ENCODE assay signal across 10 mouse cellular contexts in genomic region chr9:20998337-20998736, GRCm38 (mm10). TPM values are rescaled to one million over a fixed set of nuclear protein-coding genes. Genes with fewer than 3 reads are reported as not detected.
A peak's percentile ranks its signal among the peaks of the same experiment; 100 is the strongest.
DNase-seq lines count a peak whose midpoint lies in the region; ATAC-seq and TF ChIP-seq lines count a peak whose summit lies in the region.
"Not testable (repeated sequence)": the region's sequence is repeated elsewhere in the genome, so short reads cannot be mapped to it uniquely, and the experiment has no call there.
"Had no signal": no experiment of that assay in that cellular context is flagged by ENCODE, and none has a peak within 500 bp of the region (broad histone marks: within the 10 kb centered on the region; RNA-seq: fewer than 3 reads in every experiment).

No protein-coding gene starts in this region.

- not testable (repeated sequence) for ATAC-seq in forebrain, postnatal 0 days; intestine, postnatal 0 days; lung, embryonic 14.5 days (ENCODE audit: insufficient read depth)

- not testable (repeated sequence) for H3K27ac ChIP-seq in ES-E14 (ENCODE audit: insufficient read depth, low read depth, low read length, poor library complexity, severe bottlenecking); forebrain, postnatal 0 days (ENCODE audit: low read depth, low read length); intestine, postnatal 0 days (ENCODE audit: low read depth, low read length); lung, embryonic 14.5 days (ENCODE audit: low read depth)

- not testable (repeated sequence) for H3K9me3 ChIP-seq in ES-E14 (ENCODE audit: control insufficient read depth, insufficient read depth, low read depth, low read length); forebrain, postnatal 0 days (ENCODE audit: low read length); intestine, postnatal 0 days (ENCODE audit: control insufficient read depth); lung, embryonic 14.5 days (ENCODE audit: low read depth, low read length)

- DNase-seq in B cell, adult 2 months: peak; percentile 20 to 28
- DNase-seq in ES-E14 (ENCODE audit: low read depth, low spot score); forebrain, postnatal 0 days: not testable (repeated sequence)
- DNase-seq in T-cell, adult 2 months (ENCODE audit: low spot score): peak; percentile 23
- peak; percentile 77 for DNase-seq in lung, embryonic 14.5 days
- peak; percentile 59 for DNase-seq in retina, postnatal 1 day

- H3K4me3 ChIP-seq in ES-E14 (ENCODE audit: insufficient read depth in 1 of 2, low read depth in 1 of 2, low read length in 2 of 2, poor library complexity in 1 of 2, severe bottlenecking in 1 of 2); forebrain, postnatal 0 days (ENCODE audit: low read depth, low read length); intestine, postnatal 0 days (ENCODE audit: low read depth, low read length); lung, embryonic 14.5 days (ENCODE audit: low read depth, low read length): not testable (repeated sequence)

- H3K9ac ChIP-seq in ES-E14 (ENCODE audit: insufficient read depth, low read depth, low read length, poor library complexity, severe bottlenecking); forebrain, postnatal 0 days; intestine, postnatal 0 days (ENCODE audit: low read depth, low read length); lung, embryonic 14.5 days: not testable (repeated sequence)

- not testable (repeated sequence) for H3K4me2 ChIP-seq in forebrain, postnatal 0 days (ENCODE audit: low read depth); intestine, postnatal 0 days (replicated peaks; ENCODE audit: low read depth); lung, embryonic 14.5 days

- not testable (repeated sequence) for H3K27me3 ChIP-seq in forebrain, postnatal 0 days (ENCODE audit: insufficient read depth, low read length); intestine, postnatal 0 days (replicated peaks; ENCODE audit: control insufficient read depth, insufficient read depth, low read length); lung, embryonic 14.5 days (ENCODE audit: insufficient read depth, low read length)

- 78% methylated on average over 1 of the region's 1 CpGs for WGBS in forebrain, postnatal 0 days
- 85% methylated on average over 1 of the region's 1 CpGs for WGBS in intestine, postnatal 0 days
- 50% methylated on average over 1 of the region's 1 CpGs for WGBS in lung, embryonic 14.5 days

- H3K36me3 ChIP-seq in ES-E14 (ENCODE audit: control insufficient read depth, insufficient read depth, low read length, poor library complexity, severe bottlenecking); forebrain, postnatal 0 days (ENCODE audit: insufficient read depth); intestine, postnatal 0 days (ENCODE audit: control insufficient read depth, insufficient read depth); lung, embryonic 14.5 days (ENCODE audit: insufficient read depth): not testable (repeated sequence)

- H3K4me1 ChIP-seq in ES-E14 (ENCODE audit: control insufficient read depth in 2 of 2, insufficient read depth in 2 of 2, low read length in 2 of 2, poor library complexity in 1 of 2); forebrain, postnatal 0 days (ENCODE audit: insufficient read depth); intestine, postnatal 0 days (replicated peaks; ENCODE audit: control insufficient read depth, insufficient read depth, low read length); lung, embryonic 14.5 days (ENCODE audit: insufficient read depth): not testable (repeated sequence)

- peak; percentile 49 for TF ChIP-seq CTCF in forebrain, postnatal 0 days (IDR thresholded peaks at IDR 0.05; ENCODE audit: low read depth)
- TF ChIP-seq CTCF in intestine, postnatal 0 days (IDR thresholded peaks at IDR 0.05; ENCODE audit: low read depth): peak; percentile 72
- TF ChIP-seq CTCF in lung, embryonic 14.5 days (IDR thresholded peaks at IDR 0.05; ENCODE audit: low read depth): peak; percentile 70

- in situ Hi-C loops in ES-E14 (cut with MboI; ENCODE audit: low sequenced_read_pairs in 2 of 2, unreplicated experiment in 2 of 2): loop anchor here in 1 of 2 experiments (10.0 kb wide), 1 partner anchor 94 kb away; no protein-coding TSS in a partner anchor

TF ChIP-seq in ES-E14, 5 proteins besides CTCF, POLR2A, EP300 and RAD21:
- TF ChIP-seq ZNF384 (IDR thresholded peaks at IDR 0.05; ENCODE audit: low read depth, low read length) (peak; percentile 67), ZC3H11A (IDR thresholded peaks at IDR 0.05; ENCODE audit: borderline replicate concordance, low read depth, low read length) (peak; percentile 52)

RNA-seq across cellular contexts. Expression of gene Mrpl4, which starts 4.2 kb away (rescaled TPM):
- total RNA-seq in ES-E14 (2012; rRNA removed): 80.8 and 89.5 TPM in 2 replicates
- total RNA-seq in forebrain, postnatal 0 days (2014; rRNA removed): 59.9 and 77.8 TPM in 2 replicates
- 101 and 111 TPM in 2 replicates for polyA plus RNA-seq in forebrain, postnatal 0 days (2015; fragmentation: Nextera tagmentation; extraction: Ambion mirVana)
- polyA plus RNA-seq in intestine, postnatal 0 days (2015; fragmentation: Nextera tagmentation; extraction: Ambion mirVana): 107 and 113 TPM in 2 replicates
- 156 and 166 TPM in 2 replicates for polyA plus RNA-seq in lung, embryonic 14.5 days (2014; fragmentation: Nextera tagmentation; extraction: Ambion mirVana)

RNA-seq across cellular contexts. Expression of gene Icam1, which starts 17.4 kb away (rescaled TPM):
- total RNA-seq in ES-E14 (2012; rRNA removed): 153 and 310 TPM in 2 replicates
- 3.2 and 3.7 TPM in 2 replicates for total RNA-seq in forebrain, postnatal 0 days (2014; rRNA removed)
- 3.1 and 3.6 TPM in 2 replicates for polyA plus RNA-seq in forebrain, postnatal 0 days (2015; fragmentation: Nextera tagmentation; extraction: Ambion mirVana)
- polyA plus RNA-seq in intestine, postnatal 0 days (2015; fragmentation: Nextera tagmentation; extraction: Ambion mirVana): 10.2 and 11.8 TPM in 2 replicates
- 33.6 and 41.5 TPM in 2 replicates for polyA plus RNA-seq in lung, embryonic 14.5 days (2014; fragmentation: Nextera tagmentation; extraction: Ambion mirVana)

RNA-seq across cellular contexts. Expression of gene S1pr2, which starts 21.8 kb away (rescaled TPM):
- 35.7 and 62.4 TPM in 2 replicates for total RNA-seq in ES-E14 (2012; rRNA removed)
- total RNA-seq in forebrain, postnatal 0 days (2014; rRNA removed): 3.7 and 4.0 TPM in 2 replicates
- polyA plus RNA-seq in forebrain, postnatal 0 days (2015; fragmentation: Nextera tagmentation; extraction: Ambion mirVana): 5.1 and 5.7 TPM in 2 replicates
- polyA plus RNA-seq in intestine, postnatal 0 days (2015; fragmentation: Nextera tagmentation; extraction: Ambion mirVana): 9.5 and 11.4 TPM in 2 replicates
- polyA plus RNA-seq in lung, embryonic 14.5 days (2014; fragmentation: Nextera tagmentation; extraction: Ambion mirVana): 58.0 and 62.3 TPM in 2 replicates

RNA-seq across cellular contexts. Expression of gene Icam4, which starts 30.8 kb away (rescaled TPM):
- total RNA-seq in ES-E14 (2012; rRNA removed): 1.5 and 3.1 TPM in 2 replicates
- not detected in 2 replicates for total RNA-seq in forebrain, postnatal 0 days (2014; rRNA removed)
- not detected in 2 replicates for polyA plus RNA-seq in forebrain, postnatal 0 days (2015; fragmentation: Nextera tagmentation; extraction: Ambion mirVana)
- 0.12 and 0.20 TPM in 2 replicates for polyA plus RNA-seq in intestine, postnatal 0 days (2015; fragmentation: Nextera tagmentation; extraction: Ambion mirVana)
- polyA plus RNA-seq in lung, embryonic 14.5 days (2014; fragmentation: Nextera tagmentation; extraction: Ambion mirVana): 1.5 TPM in 2 replicates
- total RNA-seq: left cerebral cortex, postnatal 4 days had no signal

RNA-seq across cellular contexts. Expression of gene Icam5, which starts 33.5 kb away (rescaled TPM):
- 1.4 and 1.8 TPM in 2 replicates for total RNA-seq in ES-E14 (2012; rRNA removed)
- total RNA-seq in forebrain, postnatal 0 days (2014; rRNA removed): 17.2 and 19.4 TPM in 2 replicates
- polyA plus RNA-seq in forebrain, postnatal 0 days (2015; fragmentation: Nextera tagmentation; extraction: Ambion mirVana): 8.2 and 10.3 TPM in 2 replicates
- 0.08 and 0.12 TPM in 2 replicates for polyA plus RNA-seq in intestine, postnatal 0 days (2015; fragmentation: Nextera tagmentation; extraction: Ambion mirVana)
- polyA plus RNA-seq in lung, embryonic 14.5 days (2014; fragmentation: Nextera tagmentation; extraction: Ambion mirVana): 0.09 and 0.31 TPM in 2 replicates
- total RNA-seq: gastrocnemius, postnatal 36 days had no signal
- polyA plus RNA-seq: midbrain, embryonic 11.5 days had no signal
